Mouse (Mus musculus) frontal cortex, postnatal 25 days (tissue): ENCODE results near the gene Pdzd7.
A peak's percentile ranks its signal among the peaks of the same experiment; 100 is the strongest.

Source experiments
- DNase-seq, 2 experiments: peaks; one replicate each; pipeline ENCODE4 v3.0.0; 2022; ENCODE audit warnings: low spot score in 2 of 2

Gene Pdzd7

GRCm38 (mm10) chr19:45045651-45046050, at the start of gene Pdzd7:
Gene Pdzd7 (minus strand): TSS chr19:45045717.
- DNase-seq, result no peak

- DNase-seq, result no peak
Measured at GRCm38 (mm10) chr19:45081841-45082550, 36.5 kb upstream of the Pdzd7 start.

GRCm38 (mm10) chr19:45081279-45081678, 35.8 kb upstream of the Pdzd7 start:
- peak; percentile 67 to 68 for DNase-seq

- no peak for DNase-seq
Measured at GRCm38 (mm10) chr19:45080711-45081110, 35.2 kb upstream of the Pdzd7 start.

GRCm38 (mm10) chr19:45079769-45080515, 34.4 kb upstream of the Pdzd7 start:
- peak in 1 of 2 experiments; percentile 43 for DNase-seq

- no peak for DNase-seq
Measured at GRCm38 (mm10) chr19:45078971-45079764, 33.7 kb upstream of the Pdzd7 start.

GRCm38 (mm10) chr19:45077742-45078645, 32.5 kb upstream of the Pdzd7 start:
- DNase-seq, result no peak

GRCm38 (mm10) chr19:45076586-45077510, 31.3 kb upstream of the Pdzd7 start:
- no peak for DNase-seq

- no peak for DNase-seq
Measured at GRCm38 (mm10) chr19:45076036-45076575, 30.6 kb upstream of the Pdzd7 start.

GRCm38 (mm10) chr19:45075323-45076035, 30.0 kb upstream of the Pdzd7 start:
- no peak for DNase-seq

GRCm38 (mm10) chr19:45074580-45075322, 29.2 kb upstream of the Pdzd7 start, which contains the start of gene Kazald1:
Gene Kazald1 (plus strand): TSS chr19:45075241.
- peak; percentile 90 to 93 for DNase-seq

GRCm38 (mm10) chr19:45073871-45074542, 28.5 kb upstream of the Pdzd7 start:
- DNase-seq, result no peak

- DNase-seq, result no peak
Measured at GRCm38 (mm10) chr19:45067758-45068510, 22.4 kb upstream of the Pdzd7 start.

GRCm38 (mm10) chr19:45067170-45067569, 21.7 kb upstream of the Pdzd7 start:
- DNase-seq, result no peak

GRCm38 (mm10) chr19:45065226-45065625, 19.7 kb upstream of the Pdzd7 start:
- no peak for DNase-seq

- DNase-seq, result no peak
Measured at GRCm38 (mm10) chr19:45063565-45064292, 18.2 kb upstream of the Pdzd7 start.
